Mouse (Mus musculus): ENCODE data around the gene Gp1ba. TPM values are rescaled to one million over a fixed set of nuclear protein-coding genes. Genes with fewer than 3 reads are reported as not detected.

Gp1ba gene
- total and polyA plus RNA-seq, 3 experiments = 1.6 to 5.0 TPM; not detected in 1

GRCm38 (mm10) chr11:70653345-70654197 is 14.6 kb downstream of the Gp1ba start:
- Histone ChIP-seq H3K36me3 (ENCODE audit: control insufficient read depth in 1 of 2, insufficient read depth in 2 of 2, low read length in 2 of 2) (peaks cover 17 to 51% of the 10 kb centered on the region in 2 experiments), H3K79me2 (ENCODE audit: control insufficient read depth, insufficient read depth, low read length, poor library complexity) (peaks cover 67% of the 10 kb centered on the region), H3K27ac (ENCODE audit: control insufficient read depth, low read depth, low read length) (peak overlapping the region; percentile 97), H3K9me3 (replicated peaks; ENCODE audit: insufficient read depth, low read length) (no peaks in the 10 kb centered on the region), H3K4me1 (ENCODE audit: control insufficient read depth in 1 of 2, insufficient read depth in 2 of 2, low read length in 2 of 2) (peaks cover 13 to 54% of the 10 kb centered on the region in 2 experiments), H3K9ac (ENCODE audit: control insufficient read depth, low read depth, low read length, poor library complexity, severe bottlenecking) (peak overlapping the region; percentile 99), H3K4me3 (ENCODE audit: control insufficient read depth in 1 of 2, insufficient read depth in 1 of 2, low read depth in 2 of 2, low read length in 2 of 2) (peak overlapping the region; percentile 96 to 98), H3K27me3 (ENCODE audit: control insufficient read depth in 1 of 2, insufficient read depth in 2 of 2, low read length in 2 of 2) (no peaks in the 10 kb centered on the region)
- peak in 1 of 2 experiments; percentile 41; a peak in 3 of 4 replicates for TF ChIP-seq POLR2A (IDR thresholded peaks at IDR 0.05; ENCODE audit: control insufficient read depth in 1 of 2, insufficient read depth in 1 of 2, low read depth in 1 of 2, low read length in 2 of 2, poor library complexity in 1 of 2)
- TF ChIP-seq NELFE (IDR thresholded peaks at IDR 0.05; ENCODE audit: low read depth, low read length) = no peak; the same call in 1 of the 2 replicates
- TF ChIP-seq SMC3 (IDR thresholded peaks at IDR 0.05; ENCODE audit: low read depth, low read length) = no peak
- TF ChIP-seq USF2 (IDR thresholded peaks at IDR 0.05; ENCODE audit: borderline replicate concordance in 1 of 2, insufficient read depth in 1 of 2, low read depth in 1 of 2, low read length in 2 of 2) = no peak
- no peak; the same call in 1 of the 2 replicates for TF ChIP-seq ZMIZ1 (IDR thresholded peaks at IDR 0.05; ENCODE audit: low read depth, low read length)
- TF ChIP-seq TBP (IDR thresholded peaks at IDR 0.05; ENCODE audit: low read depth, low read length) = peak; percentile 14
- TF ChIP-seq GABPA (IDR thresholded peaks at IDR 0.05; ENCODE audit: low read depth, low read length) = no peak
- TF ChIP-seq MYC (IDR thresholded peaks at IDR 0.05; ENCODE audit: low read depth, low read length) = no peak
- peak in 1 of 2 experiments; percentile 19; a peak in 1 of 4 replicates for TF ChIP-seq EP300 (IDR thresholded peaks at IDR 0.05; ENCODE audit: low read depth in 1 of 2, low read length in 2 of 2)
- peak; percentile 4; the same call in 1 of the 2 replicates for TF ChIP-seq ETS1 (IDR thresholded peaks at IDR 0.05; ENCODE audit: low read depth, low read length)
- TF ChIP-seq POLR2AphosphoS2 (IDR thresholded peaks at IDR 0.05; ENCODE audit: low read length) = 0 out of 2 replicates have a peak, but pooled peaks have one; percentile 5
- TF ChIP-seq MAZ (IDR thresholded peaks at IDR 0.05; ENCODE audit: low read depth, low read length) = peak; percentile 76; the same call in 1 of the 2 replicates
- peak; percentile 84 for TF ChIP-seq ELF1 (IDR thresholded peaks at IDR 0.05; ENCODE audit: low read depth, low read length)
- TF ChIP-seq SIN3A (IDR thresholded peaks at IDR 0.05; ENCODE audit: low read length) = peak; percentile 61; the same call in 1 of the 2 replicates
- no peak for TF ChIP-seq NRF1 (IDR thresholded peaks at IDR 0.05; ENCODE audit: insufficient read depth, low read depth, low read length, poor library complexity, severe bottlenecking)
- TF ChIP-seq UBTF (IDR thresholded peaks at IDR 0.05; ENCODE audit: borderline replicate concordance, insufficient read depth, low read depth, low read length) = 0 out of 2 replicates have a peak, but pooled peaks have one; percentile 56
- no peak for TF ChIP-seq ZNF384 (IDR thresholded peaks at IDR 0.05; ENCODE audit: low read depth, low read length)
- no peak for TF ChIP-seq GATA1 (IDR thresholded peaks at IDR 0.05; ENCODE audit: low read depth, low read length)
- peak; percentile 68 for TF ChIP-seq BHLHE40 (IDR thresholded peaks at IDR 0.05; ENCODE audit: borderline replicate concordance, low read depth, low read length)
- peak; percentile 53 for TF ChIP-seq MXI1 (IDR thresholded peaks at IDR 0.05; ENCODE audit: low read depth, low read length)
- no peak for TF ChIP-seq RAD21 (IDR thresholded peaks at IDR 0.05; ENCODE audit: low read depth, low read length)
- TF ChIP-seq TCF12 (IDR thresholded peaks at IDR 0.05; ENCODE audit: low read depth, low read length) = peak; percentile 38
- no peak for TF ChIP-seq RCOR1 (IDR thresholded peaks at IDR 0.05; ENCODE audit: low read depth, low read length)
- TF ChIP-seq MYB (IDR thresholded peaks at IDR 0.05; ENCODE audit: low read depth, low read length) = no peak
- TF ChIP-seq MAFK (IDR thresholded peaks at IDR 0.05; ENCODE audit: borderline replicate concordance, low read depth, low read length) = no peak
- TF ChIP-seq MEF2A (IDR thresholded peaks at IDR 0.05; ENCODE audit: extremely low read depth, insufficient replicate concordance, low read depth, low read length, poor library complexity, severe bottlenecking) = 0 out of 2 replicates have a peak, but pooled peaks have one; percentile 25
- TF ChIP-seq MAX (IDR thresholded peaks at IDR 0.05; ENCODE audit: low read length) = peak; percentile 34; the same call in 1 of the 2 replicates
- peak; percentile 36; the same call in 1 of the 2 replicates for TF ChIP-seq HCFC1 (IDR thresholded peaks at IDR 0.05; ENCODE audit: low read depth, low read length)
- TF ChIP-seq ZKSCAN1 (IDR thresholded peaks at IDR 0.05; ENCODE audit: low read depth, low read length) = no peak
- no peak for TF ChIP-seq CTCF (IDR thresholded peaks at IDR 0.05 in 2 of 3, conservative IDR thresholded peaks at IDR 0.05 in 1 of 3; ENCODE audit: control insufficient read depth in 1 of 3, insufficient read depth in 1 of 3, low read depth in 2 of 3, low read length in 3 of 3, poor library complexity in 1 of 3, severe bottlenecking in 1 of 3)
- TF ChIP-seq KAT2A (conservative IDR thresholded peaks at IDR 0.05; ENCODE audit: low read depth, low read length) = no peak
- TF ChIP-seq JUND (IDR thresholded peaks at IDR 0.05; ENCODE audit: low read depth, low read length) = no peak
- 0 out of 2 replicates have a peak, but pooled peaks have one; percentile 13 for TF ChIP-seq USF1 (IDR thresholded peaks at IDR 0.05; ENCODE audit: low read depth, low read length)
- peak; percentile 84 for DNase-seq (ENCODE audit: low read depth, low spot score)
